Mouse (Mus musculus): ENCODE data around the gene 1190007I07Rik. TPM values are rescaled to one million over a fixed set of nuclear protein-coding genes. Genes with fewer than 3 reads are reported as not detected.

The 1190007I07Rik gene
- 35.4 and 35.5 TPM in 2 replicates for polyA plus RNA-seq (2015; fragmentation: Nextera tagmentation; extraction: Ambion mirVana)

DNA sequence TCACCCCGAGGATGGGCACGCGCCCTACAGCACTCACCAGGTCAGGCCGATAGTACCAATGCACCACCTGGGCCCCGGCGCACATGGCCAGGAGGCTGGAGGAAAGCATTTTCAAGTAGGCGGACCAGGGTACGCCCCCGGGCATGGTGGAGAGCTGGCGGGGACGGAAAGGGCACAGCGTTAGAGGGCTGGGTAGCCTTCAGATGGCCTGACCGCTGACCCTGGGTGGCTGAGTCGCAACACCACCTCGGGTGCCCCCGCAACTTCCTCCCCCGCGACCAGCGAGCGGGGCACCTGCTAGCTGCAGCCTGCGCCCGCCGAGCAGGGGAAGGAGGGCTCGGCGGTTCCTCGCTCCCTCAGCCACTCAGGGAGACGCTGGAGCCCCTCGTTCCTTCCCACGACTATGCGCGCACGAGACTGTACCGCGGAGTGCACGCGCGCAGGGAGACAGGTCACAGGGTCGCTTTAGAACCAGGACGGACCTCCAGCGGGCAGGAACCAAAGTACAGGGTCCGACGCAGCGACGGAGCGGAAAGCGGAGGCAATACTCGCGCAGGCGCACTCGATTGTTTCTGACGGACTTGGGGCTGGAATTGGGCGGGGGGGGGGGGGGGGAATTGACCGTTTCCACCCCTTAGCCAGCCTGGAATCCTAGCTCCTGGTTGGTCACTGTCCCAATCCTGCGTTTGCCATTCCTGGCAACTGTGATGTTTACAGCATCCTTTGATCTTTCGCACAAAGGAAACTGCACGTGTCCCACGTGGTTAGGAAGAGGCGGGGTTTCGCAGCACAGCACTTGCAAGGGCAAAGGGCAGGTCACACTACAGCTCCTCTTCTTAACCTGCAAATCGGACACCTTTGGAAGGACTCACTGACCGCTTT, at the start of gene 1190007I07Rik:
1190007I07Rik (minus strand) TSS at position 558 of the 882 bp plus-strand sequence.
- no peaks in the 10 kb centered on the region for H3K9me3 ChIP-seq (replicated peaks; ENCODE audit: control insufficient read depth, low read length, poor library complexity, severe bottlenecking)

DNA sequence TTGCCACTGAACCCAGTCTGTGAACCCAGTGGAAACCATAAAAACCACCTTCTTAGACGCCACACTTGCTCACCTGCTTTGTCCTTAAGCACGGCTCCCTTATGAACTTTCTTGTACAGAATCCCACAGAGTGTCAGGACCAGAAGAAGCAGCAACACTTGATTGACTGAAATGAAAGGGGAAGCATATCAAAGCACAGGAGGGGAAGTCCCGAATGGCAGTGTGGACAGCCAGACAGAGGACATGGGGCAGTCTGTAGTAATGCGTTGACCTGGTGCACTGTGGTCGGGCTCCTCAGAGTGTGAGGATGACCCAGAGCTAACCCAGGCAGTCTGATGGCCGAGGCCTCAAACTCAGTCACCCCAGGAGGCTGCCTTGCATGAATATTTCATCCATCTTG, 47.2 kb upstream of the 1190007I07Rik start:
- 76% methylated on average over 6 of the region's 6 CpGs for WGBS
- no peaks in the 10 kb centered on the region for H3K9me3 ChIP-seq (replicated peaks; ENCODE audit: control insufficient read depth, low read length, poor library complexity, severe bottlenecking)
- H3K36me3 ChIP-seq (ENCODE audit: control insufficient read depth, insufficient read depth, low read length) = no peaks in the 10 kb centered on the region
- ATAC-seq = no peak
- H3K27ac ChIP-seq (ENCODE audit: low read length) = no peak overlapping the region
- no peak overlapping the region for H3K4me2 ChIP-seq (ENCODE audit: low read length)
- no peak overlapping the region for H3K4me3 ChIP-seq (ENCODE audit: low read depth, low read length)
- no peaks in the 10 kb centered on the region for H3K27me3 ChIP-seq (ENCODE audit: control insufficient read depth, insufficient read depth, low read depth, low read length)
- H3K4me1 ChIP-seq (ENCODE audit: control insufficient read depth, insufficient read depth, low read length) = peaks cover 4% of the 10 kb centered on the region; the same call in 1 of the 2 replicates
- no peak overlapping the region for H3K9ac ChIP-seq (ENCODE audit: low read depth, low read length)

More for the DNA sequence above, at the start of gene 1190007I07Rik:
- under 1% methylated on average over 55 of the region's 61 CpGs for WGBS
- H3K9ac ChIP-seq (ENCODE audit: low read depth, low read length) = peak within 1 kb of the TSS; percentile 84
- no peaks in the 10 kb centered on the region for H3K36me3 ChIP-seq (ENCODE audit: control insufficient read depth, insufficient read depth, low read length)
- no peaks in the 10 kb centered on the region for H3K27me3 ChIP-seq (ENCODE audit: control insufficient read depth, insufficient read depth, low read depth, low read length)
- peak; percentile 92 for ATAC-seq
- H3K27ac ChIP-seq (ENCODE audit: low read length) = peak within 1 kb of the TSS; percentile 90
- H3K4me1 ChIP-seq (ENCODE audit: control insufficient read depth, insufficient read depth, low read length) = peaks cover 9% of the 10 kb centered on the region; the same call in 1 of the 2 replicates
- H3K4me3 ChIP-seq (ENCODE audit: low read depth, low read length) = peak within 1 kb of the TSS; percentile 68
- peak within 1 kb of the TSS; percentile 72 for H3K4me2 ChIP-seq (ENCODE audit: low read length)

DNA sequence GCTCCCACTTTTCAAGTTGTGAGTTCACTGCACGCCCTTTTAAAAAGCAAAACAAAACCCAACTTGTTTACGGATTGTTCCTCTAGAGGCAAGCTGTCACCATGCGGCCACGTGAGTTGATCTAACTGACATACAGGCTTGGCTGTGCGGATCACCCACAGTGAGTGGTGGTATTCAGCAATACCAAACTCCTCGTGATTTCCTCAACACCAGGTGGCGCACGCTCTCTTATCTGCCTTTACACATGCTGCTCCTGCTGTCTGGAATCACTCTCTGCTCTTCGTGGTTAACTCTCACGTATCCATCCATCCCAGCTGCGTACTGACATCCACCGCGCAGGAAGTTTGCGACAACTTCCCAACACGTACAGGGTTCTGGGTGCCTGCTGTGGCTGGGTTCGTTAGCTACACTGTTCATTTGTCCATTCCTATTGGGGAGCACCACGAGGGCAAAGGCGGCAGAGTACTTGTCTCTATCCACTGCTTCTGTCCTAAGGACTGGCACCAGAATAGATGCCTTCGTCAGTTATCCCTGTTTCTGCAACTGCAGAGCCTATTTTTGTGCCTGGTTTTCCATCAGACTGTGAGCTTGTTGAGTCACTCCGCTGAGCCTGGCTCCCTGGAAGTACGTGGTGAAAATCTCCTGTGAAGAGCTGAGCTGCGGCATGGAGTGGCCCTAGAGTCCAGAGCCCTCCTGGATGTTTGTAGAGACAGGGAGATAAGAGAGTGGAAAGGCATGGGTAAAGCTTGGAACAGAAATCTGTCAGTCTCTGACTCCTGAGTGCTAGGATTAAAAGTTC, 43.6 kb upstream of the 1190007I07Rik start:
- peaks cover 4% of the 10 kb centered on the region; the same call in 1 of the 2 replicates for H3K4me1 ChIP-seq (ENCODE audit: control insufficient read depth, insufficient read depth, low read length)
- ATAC-seq = peak; percentile 94

DNA sequence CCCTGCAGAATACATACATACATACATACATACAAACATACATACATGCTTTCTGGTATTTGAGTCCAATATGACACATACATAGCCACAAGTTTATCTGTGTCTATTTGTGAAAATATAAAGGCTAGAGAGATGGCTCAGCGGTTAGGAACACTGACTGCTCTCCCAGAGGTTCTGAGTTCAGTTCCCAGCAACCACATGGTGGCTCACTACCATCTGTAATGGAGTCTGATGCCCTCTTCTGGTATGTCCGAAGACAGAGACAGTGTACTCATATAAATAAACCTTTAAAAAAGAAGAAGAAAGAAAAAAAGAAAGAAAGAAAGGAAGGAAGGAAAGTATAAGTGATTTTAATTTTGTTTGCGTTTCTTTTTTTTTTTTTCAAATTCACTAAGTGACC, 42.9 kb upstream of the 1190007I07Rik start:
- 55% methylated on average over 3 of the region's 3 CpGs for WGBS
- Histone ChIP-seq H3K27me3 (ENCODE audit: control insufficient read depth, insufficient read depth, low read depth, low read length) (no peaks in the 10 kb centered on the region), H3K36me3 (ENCODE audit: control insufficient read depth, insufficient read depth, low read length) (no peaks in the 10 kb centered on the region), H3K4me2 (ENCODE audit: low read length) (no peak overlapping the region), H3K4me1 (ENCODE audit: control insufficient read depth, insufficient read depth, low read length) (peaks cover 4% of the 10 kb centered on the region; the same call in 1 of the 2 replicates), H3K9ac (ENCODE audit: low read depth, low read length) (no peak overlapping the region), H3K9me3 (replicated peaks; ENCODE audit: control insufficient read depth, low read length, poor library complexity, severe bottlenecking) (no peaks in the 10 kb centered on the region), H3K27ac (ENCODE audit: low read length) (no peak overlapping the region), H3K4me3 (ENCODE audit: low read depth, low read length) (no peak overlapping the region)
- no peak for ATAC-seq

More for the DNA sequence above, 43.6 kb upstream of the 1190007I07Rik start:
- Histone ChIP-seq H3K36me3 (ENCODE audit: control insufficient read depth, insufficient read depth, low read length) (no peaks in the 10 kb centered on the region), H3K9me3 (replicated peaks; ENCODE audit: control insufficient read depth, low read length, poor library complexity, severe bottlenecking) (no peaks in the 10 kb centered on the region), H3K4me3 (ENCODE audit: low read depth, low read length) (peak overlapping the region; percentile 19; the same call in 1 of the 2 replicates), H3K4me2 (ENCODE audit: low read length) (peak overlapping the region; percentile 48), H3K27ac (ENCODE audit: low read length) (no peak overlapping the region), H3K27me3 (ENCODE audit: control insufficient read depth, insufficient read depth, low read depth, low read length) (no peaks in the 10 kb centered on the region), H3K9ac (ENCODE audit: low read depth, low read length) (0 out of 2 replicates have a peak overlapping the region, but pooled peaks have one; percentile 35)
- WGBS = 18% methylated on average over 22 of the region's 22 CpGs

DNA sequence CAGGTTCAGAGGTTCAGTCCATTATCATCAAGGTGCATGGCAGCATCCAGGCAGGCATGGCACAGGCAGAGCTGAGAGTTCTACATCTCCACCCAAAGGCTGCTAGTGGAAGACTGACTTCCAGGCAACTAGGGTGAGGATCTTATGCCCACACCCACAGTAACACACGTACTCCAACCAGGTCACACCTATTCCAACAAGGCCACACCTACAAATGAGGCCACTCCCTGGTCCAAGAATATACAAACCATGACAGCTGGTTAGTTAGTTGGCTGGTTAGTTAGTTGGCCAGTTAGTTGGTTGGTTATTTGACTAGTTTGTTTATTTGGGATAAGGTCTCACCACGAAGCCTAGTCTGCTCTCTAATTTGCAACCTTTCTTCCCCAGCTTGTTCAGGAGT, 40.3 kb upstream of the 1190007I07Rik start:
- Histone ChIP-seq H3K4me1 (ENCODE audit: control insufficient read depth, insufficient read depth, low read length) (peaks cover 4% of the 10 kb centered on the region; the same call in 1 of the 2 replicates), H3K27me3 (ENCODE audit: control insufficient read depth, insufficient read depth, low read depth, low read length) (no peaks in the 10 kb centered on the region), H3K9ac (ENCODE audit: low read depth, low read length) (no peak overlapping the region), H3K4me2 (ENCODE audit: low read length) (no peak overlapping the region), H3K36me3 (ENCODE audit: control insufficient read depth, insufficient read depth, low read length) (no peaks in the 10 kb centered on the region), H3K4me3 (ENCODE audit: low read depth, low read length) (no peak overlapping the region), H3K27ac (ENCODE audit: low read length) (no peak overlapping the region), H3K9me3 (replicated peaks; ENCODE audit: control insufficient read depth, low read length, poor library complexity, severe bottlenecking) (no peaks in the 10 kb centered on the region)
- 87% methylated on average over 2 of the region's 2 CpGs for WGBS
- ATAC-seq = no peak

DNA sequence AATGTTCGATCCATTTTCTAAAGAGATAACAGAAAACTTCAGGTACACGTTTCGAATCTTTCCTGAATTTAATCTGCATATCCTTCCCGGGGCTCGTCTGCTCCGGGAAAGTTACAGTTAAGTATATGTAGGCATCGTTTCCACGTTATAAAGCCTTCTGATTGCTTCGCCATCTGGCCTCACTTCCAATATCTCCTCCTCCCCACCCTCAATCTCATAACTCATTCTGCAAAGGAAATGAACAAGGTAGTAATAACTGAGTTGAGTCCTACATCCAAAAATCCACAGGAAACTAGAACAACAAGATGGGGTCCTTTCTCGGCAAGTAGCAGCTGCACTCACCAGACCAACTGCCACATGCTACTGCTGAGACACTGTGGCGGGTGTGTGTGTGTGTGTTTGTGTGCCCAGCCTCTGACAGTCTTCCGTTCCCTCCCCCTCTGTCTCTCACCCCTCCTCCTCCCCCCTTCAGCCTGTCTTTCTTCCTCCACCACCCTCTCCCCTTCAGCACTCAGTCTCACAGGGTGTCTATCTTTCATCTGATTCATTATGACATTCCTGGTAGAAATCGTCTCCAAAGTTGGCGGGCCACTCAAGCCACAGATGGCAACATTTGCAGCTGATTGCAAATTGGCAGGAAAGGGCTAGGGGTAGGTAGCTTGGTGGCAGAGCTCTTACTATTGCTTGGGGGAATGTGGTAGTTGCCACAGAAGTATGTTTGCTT, 39.4 kb upstream of the 1190007I07Rik start:
- Histone ChIP-seq H3K4me2 (ENCODE audit: low read length) (no peak overlapping the region), H3K9ac (ENCODE audit: low read depth, low read length) (no peak overlapping the region), H3K27me3 (ENCODE audit: control insufficient read depth, insufficient read depth, low read depth, low read length) (no peaks in the 10 kb centered on the region), H3K9me3 (replicated peaks; ENCODE audit: control insufficient read depth, low read length, poor library complexity, severe bottlenecking) (no peaks in the 10 kb centered on the region), H3K27ac (ENCODE audit: low read length) (no peak overlapping the region), H3K36me3 (ENCODE audit: control insufficient read depth, insufficient read depth, low read length) (no peaks in the 10 kb centered on the region), H3K4me3 (ENCODE audit: low read depth, low read length) (no peak overlapping the region), H3K4me1 (ENCODE audit: control insufficient read depth, insufficient read depth, low read length) (peaks cover 4% of the 10 kb centered on the region; the same call in 1 of the 2 replicates)
- ATAC-seq = no peak
- 86% methylated on average over 14 of the region's 14 CpGs for WGBS

DNA sequence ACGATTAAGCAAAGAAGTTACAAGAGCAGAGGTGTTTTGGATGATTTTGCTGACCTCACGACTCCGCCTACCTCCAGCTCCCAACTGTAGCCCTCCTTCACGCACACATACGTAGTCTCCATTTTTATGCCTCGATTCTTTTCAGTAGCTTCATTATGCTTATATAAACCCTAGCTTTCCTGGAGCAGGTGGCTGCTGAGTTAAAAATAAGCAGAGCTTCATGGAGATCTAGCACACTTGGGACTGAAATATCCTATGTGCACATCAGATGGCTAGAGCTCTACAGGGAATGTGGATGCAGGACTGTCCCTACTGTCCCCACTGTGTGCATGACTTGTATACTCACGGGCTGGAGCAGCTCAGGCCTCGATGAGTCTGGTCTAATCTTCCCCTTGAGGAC, 38.8 kb upstream of the 1190007I07Rik start:
- Histone ChIP-seq H3K27me3 (ENCODE audit: control insufficient read depth, insufficient read depth, low read depth, low read length) (no peaks in the 10 kb centered on the region), H3K9me3 (replicated peaks; ENCODE audit: control insufficient read depth, low read length, poor library complexity, severe bottlenecking) (no peaks in the 10 kb centered on the region), H3K4me1 (ENCODE audit: control insufficient read depth, insufficient read depth, low read length) (peaks cover 3% of the 10 kb centered on the region; the same call in 1 of the 2 replicates), H3K27ac (ENCODE audit: low read length) (no peak overlapping the region), H3K4me2 (ENCODE audit: low read length) (no peak overlapping the region), H3K36me3 (ENCODE audit: control insufficient read depth, insufficient read depth, low read length) (no peaks in the 10 kb centered on the region), H3K9ac (ENCODE audit: low read depth, low read length) (no peak overlapping the region), H3K4me3 (ENCODE audit: low read depth, low read length) (no peak overlapping the region)
- no peak for ATAC-seq
- WGBS = 87% methylated on average over 8 of the region's 8 CpGs

DNA sequence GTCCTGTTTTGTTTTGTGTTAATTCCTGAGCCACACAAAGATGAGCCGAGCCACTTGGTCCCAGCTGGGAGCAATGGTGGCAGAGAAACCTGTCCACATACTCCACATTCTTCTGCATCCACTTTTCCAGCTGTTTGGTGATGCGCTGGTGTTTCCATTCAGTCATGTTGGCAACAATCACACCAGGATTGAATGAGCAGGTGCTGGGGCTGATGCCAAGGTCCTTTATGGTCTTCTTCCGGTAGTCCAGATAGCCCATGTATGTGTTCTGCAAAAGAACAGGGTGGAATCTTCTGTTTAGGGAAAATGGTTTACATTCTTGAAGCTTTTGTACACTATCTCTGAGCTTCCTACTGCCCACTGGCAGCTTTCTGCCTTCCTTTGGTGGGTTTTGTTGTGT, 31.6 kb upstream of the 1190007I07Rik start:
- H3K27ac ChIP-seq (ENCODE audit: low read length) = no peak overlapping the region
- no peak overlapping the region for H3K4me3 ChIP-seq (ENCODE audit: low read depth, low read length)
- WGBS = 86% methylated on average over 3 of the region's 3 CpGs
- no peak overlapping the region for H3K9ac ChIP-seq (ENCODE audit: low read depth, low read length)
- no peak overlapping the region for H3K4me2 ChIP-seq (ENCODE audit: low read length)
- no peaks in the 10 kb centered on the region for H3K9me3 ChIP-seq (replicated peaks; ENCODE audit: control insufficient read depth, low read length, poor library complexity, severe bottlenecking)
- H3K36me3 ChIP-seq (ENCODE audit: control insufficient read depth, insufficient read depth, low read length) = peaks cover 9% of the 10 kb centered on the region
- H3K27me3 ChIP-seq (ENCODE audit: control insufficient read depth, insufficient read depth, low read depth, low read length) = no peaks in the 10 kb centered on the region
- no peaks in the 10 kb centered on the region for H3K4me1 ChIP-seq (ENCODE audit: control insufficient read depth, insufficient read depth, low read length)
- ATAC-seq = no peak
